Mouse (Mus musculus): ENCODE measurements around the gene Scd3.

- TF ChIP-seq POLR2A (IDR thresholded peaks at IDR 0.05; ENCODE audit: insufficient read depth, low read depth, low read length): no peak
- no peak for TF ChIP-seq CTCF (IDR thresholded peaks at IDR 0.05; ENCODE audit: insufficient read depth, low read depth, low read length)
Measured at GRCm38 (mm10) chr19:44176741-44177140, 26.3 kb upstream of the Scd3 start.

Data from olfactory bulb, adult 2 months (tissue).